Mouse (Mus musculus): ENCODE measurements around the gene Dhx37. TPM values are rescaled to one million over a fixed set of nuclear protein-coding genes. Genes with fewer than 3 reads are reported as not detected.

The Dhx37 gene
- 2.5 and 3.6 TPM in 2 replicates for polyA plus RNA-seq (2015; fragmentation: Nextera tagmentation; extraction: Ambion mirVana)

DNA sequence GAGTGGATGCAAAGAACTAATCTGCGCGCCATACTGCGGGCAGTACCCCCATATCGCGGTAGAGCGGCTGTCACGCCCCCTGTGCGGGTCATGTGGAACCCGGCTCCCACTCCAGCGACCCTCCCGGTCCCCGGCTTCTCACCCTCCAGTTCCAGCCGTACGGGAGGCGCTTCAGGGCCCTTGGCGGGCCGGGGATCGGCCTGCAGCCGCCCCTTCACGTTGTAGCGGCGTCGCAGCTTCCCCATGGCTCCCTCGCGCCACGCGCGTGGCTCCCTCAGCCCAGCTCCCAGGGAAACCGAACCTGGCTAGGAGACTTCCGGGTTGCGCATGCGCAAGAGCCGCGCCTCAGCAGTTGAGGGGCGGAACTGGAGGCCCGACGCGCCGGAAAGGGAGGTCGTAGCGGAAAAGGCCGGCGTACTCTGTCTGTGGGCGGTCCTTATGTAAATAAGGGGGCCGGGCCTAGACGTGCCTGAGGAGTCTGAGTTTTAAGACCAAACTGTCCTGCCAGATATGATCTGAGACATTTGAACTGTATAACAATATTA, at the start of gene Dhx37:
TSS of gene Dhx37 (minus strand) at position 329 of the 545 bp plus-strand sequence.

GRCm38 (mm10) chr5:125475601-125476285, 41.8 kb upstream of the Dhx37 start, which contains the start of gene Aacs:
Gene Aacs, plus strand, starts transcription at chr5:125475814.

GRCm38 (mm10) chr5:125441234-125442114, 7.6 kb upstream of the Dhx37 start, which contains the start of gene Bri3bp:
Gene Bri3bp, plus strand, starts transcription at chr5:125441568.

DNA sequence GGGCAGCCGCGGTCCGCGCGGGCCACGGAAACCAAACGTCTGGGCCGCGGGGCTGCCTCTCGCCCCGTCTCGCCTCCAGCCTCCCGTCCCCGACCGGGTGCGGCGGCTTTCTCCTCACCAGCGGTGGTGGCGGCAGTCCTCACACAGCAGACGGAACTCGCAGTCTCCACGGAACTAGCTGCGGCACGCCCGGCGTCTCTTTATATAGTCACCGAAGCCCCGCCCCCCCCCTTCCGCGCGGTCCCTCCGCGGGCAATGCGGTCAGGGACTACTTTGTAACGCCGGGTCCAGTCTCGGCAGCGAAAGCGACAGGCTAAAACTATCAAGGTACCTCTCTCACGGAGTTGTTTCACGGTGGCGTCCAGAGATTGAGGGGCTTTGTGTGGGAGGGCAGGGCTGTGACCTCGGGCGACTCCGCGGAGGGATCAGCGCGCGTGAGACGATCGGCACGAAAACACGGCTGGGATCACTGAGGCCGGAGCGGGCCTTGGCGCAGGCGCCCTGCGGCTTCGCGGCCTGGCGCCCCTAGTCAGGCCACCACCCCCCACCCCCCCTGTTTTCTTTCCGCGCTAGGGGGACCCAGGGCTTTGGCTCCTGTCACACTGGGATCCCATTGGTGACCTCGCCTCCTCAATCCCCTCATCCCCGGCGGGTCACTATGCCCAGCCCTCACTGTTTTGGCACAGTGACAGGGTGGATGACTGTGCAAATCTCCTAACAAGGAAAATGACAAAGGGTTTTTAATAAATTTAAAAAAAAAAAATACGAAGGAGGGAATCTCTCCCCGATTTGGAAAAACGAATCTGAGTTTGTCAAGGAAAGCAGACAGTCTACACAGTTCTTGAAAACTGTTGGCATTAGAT, 44.1 kb downstream of the Dhx37 start, which contains the start of gene Ubc:
TSS of gene Ubc (minus strand) at position 624 of the 863 bp plus-strand sequence.

GRCm38 (mm10) chr5:125389131-125389578, 44.8 kb downstream of the Dhx37 start, which contains the start of gene Gm10382:
Gene Gm10382, plus strand, starts transcription at chr5:125389322.

Small RNA genes within 50 kb of the gene (microRNA-seq; reads per million reads assigned to microRNA genes)
- 0 reads per million in 2 experiments for gene Gm27551

Other genes starting within 250 kb of the Dhx37 start
- 46.5 and 80.6 TPM in 2 replicates for gene Scarb1, start 93.0 kb downstream of the Dhx37 start, polyA plus RNA-seq (2015; fragmentation: Nextera tagmentation; extraction: Ambion mirVana)
- gene Gm10382, start 44.8 kb downstream of the Dhx37 start, polyA plus RNA-seq (2015; fragmentation: Nextera tagmentation; extraction: Ambion mirVana): 0.28 and 0.51 TPM in 2 replicates
- 640 and 735 TPM in 2 replicates for gene Ubc, start 43.9 kb downstream of the Dhx37 start, polyA plus RNA-seq (2015; fragmentation: Nextera tagmentation; extraction: Ambion mirVana)
- 15.9 and 16.5 TPM in 2 replicates for gene Bri3bp, start 7.4 kb upstream of the Dhx37 start, polyA plus RNA-seq (2015; fragmentation: Nextera tagmentation; extraction: Ambion mirVana)
- 4.9 and 10.6 TPM in 2 replicates for gene Aacs, start 41.7 kb upstream of the Dhx37 start, polyA plus RNA-seq (2015; fragmentation: Nextera tagmentation; extraction: Ambion mirVana)
- gene Tmem132b, start 97.7 kb upstream of the Dhx37 start, polyA plus RNA-seq (2015; fragmentation: Nextera tagmentation; extraction: Ambion mirVana): not detected in 2 replicates

Measured in skeletal muscle tissue, postnatal 0 days (tissue).